Mouse (Mus musculus) left cerebral cortex, postnatal 25 days (tissue): Measurements from ENCODE around the gene Plekhg5. TPM values are rescaled to one million over a fixed set of nuclear protein-coding genes. Genes with fewer than 3 reads are reported as not detected.

Experiments used
- DNase-seq, 2 experiments: peaks; one replicate each; pipeline ENCODE4 v3.0.0; 2022; ENCODE audit warnings: low spot score in 2 of 2, mixed read lengths in 1 of 2
- intact Hi-C: fragments of 180-260 bp; cut with DNase I; formaldehyde crosslinking; loops from one replicate; pipeline ENCODE4 v1.15.1; 2025
- total RNA-seq, 2 experiments: library from RNA; stranded (reverse); gene quantifications; 2 replicates each; pipeline ENCODE4 v1.2.3; 2021

The Plekhg5 gene
- total RNA-seq, 2 experiments from 2014 or later: 72.1 to 93.5 TPM

DNA sequence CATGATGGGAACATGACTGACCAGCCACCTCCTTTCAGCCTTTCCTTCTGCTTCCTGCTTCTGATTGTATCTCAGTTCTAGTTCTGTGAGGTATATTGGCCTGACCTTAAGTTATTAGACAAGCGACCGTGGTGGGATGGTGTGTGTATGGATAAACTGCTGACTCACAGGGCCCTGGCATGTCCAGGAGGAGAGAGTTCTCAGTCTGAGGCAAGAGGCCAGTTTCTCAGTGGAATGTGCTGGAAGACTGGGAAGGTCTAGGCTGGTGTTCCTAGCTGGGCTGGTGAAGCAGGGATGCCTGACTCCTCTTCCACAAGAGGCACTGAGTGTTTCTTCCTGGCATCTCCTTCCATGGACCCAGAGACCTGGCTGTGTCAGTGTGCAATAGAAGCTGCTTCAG is 90.5 kb downstream of the Plekhg5 start:
- intact Hi-C loops: no loop called here
- DNase-seq: no peak

Other genes with a start within 250 kb of the Plekhg5 start
- 100 to 1,000 TPM; 193 to 222 TPM for gene Camta1, start 210.6 kb upstream of the Plekhg5 start, total RNA-seq
- gene Dnajc11, start 138.8 kb upstream of the Plekhg5 start, total RNA-seq: 10 to 100 TPM; 61.6 to 62.3 TPM
- 10 to 100 TPM; 16.5 to 20.4 TPM for gene Thap3, start 83.5 kb upstream of the Plekhg5 start, total RNA-seq
- 10 to 100 TPM; 13.1 to 13.9 TPM for gene Phf13, start 76.2 kb upstream of the Plekhg5 start, total RNA-seq
- gene Klhl21, start 63.7 kb upstream of the Plekhg5 start, total RNA-seq: 10 to 100 TPM; 13.5 to 16.4 TPM
- gene Zbtb48, start 44.8 kb upstream of the Plekhg5 start, total RNA-seq: 10 to 100 TPM; 13.6 to 15.5 TPM
- gene Tas1r1, start 33.9 kb upstream of the Plekhg5 start, total RNA-seq: under 1 TPM; 0.37 to 0.76 TPM
- 10 to 100 TPM; 16.5 to 18.8 TPM for gene Nol9, start 33.2 kb upstream of the Plekhg5 start, total RNA-seq
- gene Tnfrsf25, start 43.4 kb downstream of the Plekhg5 start, total RNA-seq: 10 to 100 TPM; 13.5 to 18.0 TPM
- gene Espn, start 79.9 kb downstream of the Plekhg5 start, total RNA-seq: 1 to 10 TPM in 1 of 2 experiments, under 1 TPM in 1; 0.73 to 1.2 TPM
- not detected for gene Hes2, start 86.4 kb downstream of the Plekhg5 start, total RNA-seq
- gene Acot7, start 105.6 kb downstream of the Plekhg5 start, total RNA-seq: 100 to 1,000 TPM; 308 to 337 TPM
- 10 to 100 TPM; 26.8 to 37.1 TPM for gene Gpr153, start 201.7 kb downstream of the Plekhg5 start, total RNA-seq
- gene Hes3, start 219.2 kb downstream of the Plekhg5 start, total RNA-seq: under 1 TPM; 0.30 to 0.37 TPM
- gene Icmt, start 224.7 kb downstream of the Plekhg5 start, total RNA-seq: 10 to 100 TPM; 50.9 to 56.7 TPM
- gene Rnf207, start 246.5 kb downstream of the Plekhg5 start, total RNA-seq: 10 to 100 TPM in 1 of 2 experiments, 1 to 10 TPM in 1; 8.7 to 11.1 TPM